Mouse (Mus musculus) lung, embryonic 15.5 days (tissue): ENCODE results near the gene Susd5. TPM values are rescaled to one million over a fixed set of nuclear protein-coding genes. Genes with fewer than 3 reads are reported as not detected.
"Not testable (repeated sequence)": the region's sequence is repeated elsewhere in the genome, so short reads cannot be mapped to it uniquely, and the experiment has no call there.

Experiments used
- ATAC-seq: fragments of 200-750 bp; cut with Nextera tagmentation; 2 replicates; pipeline ENCODE4 v1.8.0; 2017; ENCODE audit warnings: moderate number of reproducible peaks, borderline replicate concordance; ENCODE audit not compliant: low FRiP score, low TSS enrichment; ENCODE audit errors: extremely low read depth
- H3K27ac ChIP-seq: fragments of 300-500 bp; sonication (generic); 2 replicates; pipeline ENCODE4 v1.5.1; 2015; ENCODE audit warnings: moderate library complexity, mild to moderate bottlenecking, inconsistent platforms
- H3K27me3 ChIP-seq: fragments of 300-500 bp; sonication (generic); 2 replicates; pipeline ENCODE4 v1.6.1; 2015; ENCODE audit warnings: inconsistent platforms
- H3K36me3 ChIP-seq: fragments of 300-500 bp; sonication (generic); 2 replicates; pipeline ENCODE4 v1.6.1; 2015; ENCODE audit warnings: inconsistent platforms
- H3K4me1 ChIP-seq: fragments of 300-500 bp; sonication (generic); 2 replicates; pipeline ENCODE4 v1.6.1; 2015; ENCODE audit warnings: inconsistent platforms
- H3K4me2 ChIP-seq: fragments of 300-500 bp; sonication (generic); 2 replicates; pipeline ENCODE4 v1.6.1; 2015; ENCODE audit warnings: inconsistent platforms, mild to moderate bottlenecking, moderate library complexity
- H3K4me3 ChIP-seq: fragments of 300-500 bp; sonication (generic); 2 replicates; pipeline ENCODE4 v1.5.1; 2015; ENCODE audit warnings: mild to moderate bottlenecking, inconsistent platforms
- H3K9ac ChIP-seq: fragments of 300-500 bp; sonication (generic); 2 replicates; pipeline ENCODE4 v1.6.1; 2015; ENCODE audit warnings: inconsistent platforms
- H3K9me3 ChIP-seq: fragments of 300-500 bp; sonication (generic); 2 replicates; pipeline ENCODE4 v1.6.1; 2016; ENCODE audit warnings: inconsistent platforms
- WGBS: fragments of 180-500 bp; shearing (Covaris S2); methylation state at CpG from one replicate; pipeline ENCODE4 v1.1.7; 2015; 5-methylcytosine and 5-hydroxymethylcytosine counted together
- polyA plus RNA-seq: library from polyadenylated mRNA; unstranded; fragments of >200 nt; fragmentation: Nextera tagmentation; extraction: Ambion mirVana; gene quantifications from 2 replicates; pipeline ENCODE4 v1.2.1, GENCODE M21; 2015

The Susd5 gene
- polyA plus RNA-seq, 1 experiment from 2014 or later = 0.89 TPM

DNA sequence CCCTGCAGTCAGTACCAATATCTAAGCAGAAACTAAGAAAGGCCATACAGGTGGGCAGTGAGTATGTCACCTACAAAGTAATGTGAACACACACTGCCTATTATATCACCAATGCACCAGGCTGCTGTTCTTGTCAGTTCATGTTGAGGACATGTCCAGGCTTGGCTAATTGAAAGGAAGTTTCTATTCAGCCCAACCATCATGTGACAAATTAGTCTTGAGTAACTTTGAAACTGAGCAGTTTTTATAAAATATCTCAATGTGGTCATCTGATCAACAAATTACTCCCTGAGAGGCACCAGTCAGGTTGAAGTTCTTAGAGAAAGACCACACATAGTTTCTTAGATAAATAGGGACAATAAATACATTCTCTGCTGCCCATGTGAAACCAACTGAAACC lies 65.9 kb downstream of the Susd5 start:
- H3K4me1 ChIP-seq, H3K4me2 ChIP-seq, H3K9ac ChIP-seq, H3K36me3 ChIP-seq, H3K27me3 ChIP-seq, H3K4me3 ChIP-seq, H3K9me3 ChIP-seq, H3K27ac ChIP-seq, ATAC-seq: not testable (repeated sequence)

DNA sequence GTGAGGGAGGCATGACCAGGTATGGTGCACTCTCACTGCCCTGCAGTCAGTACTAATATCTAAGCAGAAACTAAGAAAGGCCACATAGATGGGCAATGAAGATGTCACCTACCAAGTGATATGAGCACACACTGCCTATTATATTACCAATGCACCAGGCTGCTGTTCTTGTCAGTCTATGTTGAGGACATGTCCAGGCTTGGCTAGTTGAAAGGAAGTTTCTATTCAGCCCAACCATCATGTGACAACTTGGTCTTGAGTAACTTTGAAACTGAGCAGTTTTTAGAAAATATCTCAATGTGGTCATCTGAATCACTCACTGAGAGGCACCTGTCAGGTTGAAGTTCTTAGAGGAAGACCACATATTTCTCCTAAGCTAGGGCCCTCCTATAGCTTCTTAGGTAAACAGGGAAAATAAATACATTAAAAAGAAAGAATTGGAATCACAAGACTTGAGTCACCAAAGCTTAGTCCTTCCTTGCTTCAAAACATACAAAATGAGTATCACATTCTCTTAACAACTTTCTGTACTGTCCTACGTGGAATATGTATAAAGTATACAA lies 72.4 kb downstream of the Susd5 start:
- H3K4me3 ChIP-seq, H3K9me3 ChIP-seq, ATAC-seq, H3K4me2 ChIP-seq, H3K9ac ChIP-seq, H3K36me3 ChIP-seq, H3K4me1 ChIP-seq, H3K27me3 ChIP-seq, H3K27ac ChIP-seq: not testable (repeated sequence)
- WGBS = 60% methylated on average over 1 of the region's 1 CpGs

Other genes starting within 250 kb of the Susd5 start
- 31.9 and 33.8 TPM in 2 replicates for gene Ubp1, start 126.2 kb upstream of the Susd5 start, polyA plus RNA-seq
- gene Fbxl2, start 10.9 kb upstream of the Susd5 start, polyA plus RNA-seq = 4.3 and 5.1 TPM in 2 replicates